Mouse (Mus musculus) lung, postnatal 4 days (tissue): ENCODE measurements around the gene Rnf181.

ENCODE experiments used
- DNase-seq, 2 experiments: peaks; one replicate each; pipeline ENCODE4 v3.0.0; 2021

The Rnf181 gene

DNA sequence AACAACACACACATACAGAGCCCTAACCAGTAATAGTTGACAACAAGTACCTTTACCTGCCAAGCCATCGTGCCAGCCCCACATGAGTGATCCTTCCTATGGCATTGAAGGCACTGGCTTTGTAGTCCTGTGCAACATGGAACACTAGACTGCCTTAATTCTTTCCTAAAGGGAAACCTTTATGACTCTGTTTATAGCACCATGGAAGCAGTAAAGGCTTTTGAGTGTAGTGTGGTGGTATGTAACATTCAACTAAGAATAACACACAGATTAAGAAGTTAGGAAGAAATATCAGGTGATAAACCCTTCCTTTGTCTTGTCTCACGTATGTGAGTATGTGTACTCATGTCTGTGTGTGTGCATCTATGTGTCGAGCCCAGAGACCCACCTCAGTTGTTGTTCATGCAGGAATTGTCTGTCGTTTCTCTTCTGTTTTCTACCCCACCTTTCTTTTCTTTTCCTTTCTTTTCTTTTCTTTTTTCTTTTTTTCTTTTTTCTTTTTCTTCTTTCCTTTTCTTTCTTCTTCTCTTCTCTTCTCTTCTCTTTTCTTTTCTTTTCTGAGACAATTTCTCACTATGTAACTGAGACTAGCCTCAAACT lies at the start of gene Rnf181:
Gene Rnf181 (minus strand): TSS at position 113 of the 600 bp plus-strand sequence.
- no peak for DNase-seq

DNA sequence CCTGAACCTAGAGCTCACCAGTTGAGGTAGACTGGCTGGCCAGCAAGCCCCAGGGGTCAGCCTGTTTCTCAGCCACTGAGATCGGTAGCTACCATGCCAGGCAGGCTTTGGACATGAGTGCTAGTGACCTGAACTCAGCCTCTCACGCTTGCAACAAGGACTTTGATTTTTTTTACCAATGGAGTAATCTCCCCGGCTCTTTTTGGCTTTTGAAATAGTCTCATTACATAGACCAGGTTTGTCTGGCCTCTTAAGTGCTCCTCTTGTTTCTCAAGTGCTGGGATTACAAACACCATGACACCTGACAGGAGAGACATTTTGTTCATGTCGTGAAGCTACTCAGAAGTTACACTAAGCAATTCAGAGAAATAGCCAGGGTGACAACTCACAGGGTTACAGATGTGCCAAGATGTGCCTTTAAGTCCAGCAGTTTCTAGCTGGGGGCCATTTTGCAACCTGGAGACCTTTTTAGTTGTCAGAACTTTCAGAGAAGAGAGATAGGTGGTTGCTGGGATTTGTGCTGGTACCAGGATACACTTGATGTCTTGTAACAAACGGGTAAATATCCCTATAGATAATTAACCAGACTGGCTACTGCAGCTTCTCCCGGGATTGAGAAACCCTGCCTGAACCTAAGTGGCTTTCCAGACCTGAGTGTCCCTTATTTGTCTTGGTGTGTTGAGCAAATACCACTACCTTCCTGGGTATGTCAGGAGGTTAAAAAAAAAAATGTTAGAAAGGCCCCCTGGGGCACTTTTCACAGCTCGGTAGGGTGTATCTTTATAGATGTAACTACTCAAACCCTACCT lies 49.4 kb upstream of the Rnf181 start:
- peak in 1 of 2 experiments; percentile 38 for DNase-seq

DNA sequence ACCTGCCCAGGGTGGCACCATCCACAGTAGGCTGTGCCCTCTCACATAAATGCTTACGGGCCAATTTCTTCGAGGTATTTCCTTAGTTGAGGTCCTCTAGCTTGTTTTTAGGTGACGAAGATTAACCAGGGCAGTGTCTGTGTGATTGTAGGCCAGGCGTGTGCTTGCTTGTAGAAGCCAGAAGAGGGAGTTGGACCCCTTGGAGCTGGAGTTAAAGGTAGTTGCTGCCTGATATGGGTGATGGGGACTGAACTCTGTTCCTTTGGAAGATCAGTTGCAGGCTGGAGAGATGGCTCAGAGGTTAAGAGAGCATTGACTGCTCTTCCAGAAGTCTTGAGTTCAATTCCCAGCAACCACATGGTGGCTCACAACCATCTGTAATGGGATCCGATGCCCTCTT lies 48.4 kb upstream of the Rnf181 start:
- no peak for DNase-seq

DNA sequence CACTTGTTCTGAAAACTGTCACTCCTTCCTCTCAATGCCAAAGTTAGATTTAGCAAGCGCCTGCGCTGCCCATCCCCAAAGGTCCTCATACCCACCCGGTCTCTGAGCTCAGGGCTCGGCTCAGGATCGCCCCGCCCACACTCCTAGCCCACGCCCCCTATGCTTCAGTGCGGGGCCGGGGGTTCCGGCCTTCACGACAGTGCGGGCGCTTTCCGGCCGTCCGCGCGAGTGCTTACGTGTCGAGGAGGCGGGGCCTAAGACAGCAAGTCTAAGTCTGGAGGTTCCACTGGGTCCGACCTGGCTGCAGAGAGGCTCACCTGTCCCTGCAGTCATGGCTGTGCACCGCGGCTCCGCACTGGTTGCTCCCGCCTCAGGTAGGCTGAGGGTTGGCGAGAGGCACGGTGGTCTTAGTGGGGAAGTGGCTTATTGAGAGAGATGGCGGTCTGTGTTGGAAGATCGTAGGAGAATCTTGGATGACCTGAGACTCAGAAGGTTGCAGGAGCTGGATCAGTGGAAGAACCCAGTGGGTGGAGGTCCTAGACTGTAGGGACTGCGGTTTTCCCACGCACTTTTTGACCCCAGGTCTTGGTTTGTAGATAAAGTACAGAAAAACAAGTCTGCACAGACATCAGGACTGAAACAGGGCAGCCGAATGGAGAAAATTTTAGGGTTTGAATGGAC lies 47.5 kb upstream of the Rnf181 start, which contains the start of gene Ggcx:
Gene Ggcx (plus strand): TSS at position 233 of the 681 bp plus-strand sequence.
- DNase-seq: peak; percentile 97

DNA sequence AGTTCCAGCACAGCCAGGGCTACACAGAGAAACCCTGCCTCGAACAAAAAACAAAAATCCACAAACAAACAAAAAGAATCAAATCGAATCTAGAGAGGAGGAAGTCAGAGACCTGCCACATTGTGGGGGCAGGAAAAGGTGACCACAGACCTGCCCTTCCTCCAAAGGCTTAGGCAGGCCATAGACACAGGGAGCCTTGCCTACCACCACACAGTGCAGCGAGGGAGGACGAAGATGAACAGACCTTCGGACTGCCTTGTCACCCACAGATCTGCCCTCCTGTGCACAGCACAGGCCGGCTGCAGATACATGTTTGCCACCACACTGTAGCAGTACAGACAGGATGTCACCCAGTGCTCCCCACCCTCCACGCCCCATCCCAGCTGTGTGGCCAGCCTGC lies 43.8 kb upstream of the Rnf181 start:
- peak in 1 of 2 experiments; percentile 14 for DNase-seq

DNA sequence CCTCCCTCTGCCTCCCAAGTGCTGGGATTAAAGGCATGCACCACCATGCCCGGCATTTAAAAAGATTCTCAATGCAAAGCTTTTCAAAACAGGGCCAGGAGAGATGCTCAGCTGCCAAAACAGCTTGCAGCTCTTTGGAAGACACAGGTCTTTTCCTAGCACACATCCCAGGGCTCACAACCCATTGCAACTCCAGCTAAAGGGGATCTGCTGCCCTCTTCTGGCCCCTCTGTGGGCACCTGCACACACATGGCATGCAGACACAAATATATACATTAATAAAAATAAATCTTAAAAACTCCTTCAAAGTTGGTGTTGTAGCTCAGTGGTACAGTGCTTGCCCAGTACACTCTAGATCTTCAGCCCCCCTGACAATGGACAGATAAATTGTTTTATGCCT lies 43.2 kb upstream of the Rnf181 start:
- DNase-seq: peak in 1 of 2 experiments; percentile 21

DNA sequence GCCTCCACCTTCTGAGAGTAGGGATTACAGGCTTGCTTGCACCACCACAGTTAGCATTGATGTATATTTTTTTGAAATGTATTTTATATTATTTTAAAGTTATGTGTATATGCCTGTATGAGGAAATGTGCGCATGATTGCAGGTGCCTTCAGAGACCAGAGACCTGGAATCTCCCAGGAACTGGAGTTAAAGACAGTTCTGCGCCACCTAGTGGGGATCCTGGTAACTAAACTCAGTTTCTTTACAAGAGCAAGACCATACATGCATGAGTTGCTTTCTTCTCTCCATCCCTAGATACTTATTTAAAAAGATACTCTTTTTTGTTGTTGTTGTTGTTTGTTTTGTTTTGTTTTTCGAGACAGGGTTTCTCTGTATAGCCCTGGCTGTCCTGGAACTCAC lies 42.8 kb upstream of the Rnf181 start:
- DNase-seq: peak; percentile 16 to 74

DNA sequence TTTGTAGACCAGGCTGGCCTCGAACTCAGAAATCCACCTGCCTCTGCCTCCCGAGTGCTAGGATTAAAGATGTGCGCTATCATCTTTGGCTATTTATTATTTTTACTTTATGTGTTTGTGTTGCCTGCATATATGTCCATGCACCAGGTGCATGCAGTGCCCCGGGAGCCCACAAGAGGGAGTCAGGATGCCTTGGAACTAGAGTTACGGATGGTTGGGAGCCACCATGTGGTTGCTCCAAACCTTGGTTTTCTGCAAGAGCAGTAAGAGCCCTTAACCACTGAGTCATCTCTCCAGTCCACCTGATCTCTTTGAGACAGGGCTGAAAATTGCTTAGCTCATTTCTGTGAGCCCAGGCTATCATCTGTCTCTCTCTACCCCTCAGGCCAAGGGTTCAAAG lies 40.4 kb upstream of the Rnf181 start:
- peak; percentile 82 to 88 for DNase-seq

DNA sequence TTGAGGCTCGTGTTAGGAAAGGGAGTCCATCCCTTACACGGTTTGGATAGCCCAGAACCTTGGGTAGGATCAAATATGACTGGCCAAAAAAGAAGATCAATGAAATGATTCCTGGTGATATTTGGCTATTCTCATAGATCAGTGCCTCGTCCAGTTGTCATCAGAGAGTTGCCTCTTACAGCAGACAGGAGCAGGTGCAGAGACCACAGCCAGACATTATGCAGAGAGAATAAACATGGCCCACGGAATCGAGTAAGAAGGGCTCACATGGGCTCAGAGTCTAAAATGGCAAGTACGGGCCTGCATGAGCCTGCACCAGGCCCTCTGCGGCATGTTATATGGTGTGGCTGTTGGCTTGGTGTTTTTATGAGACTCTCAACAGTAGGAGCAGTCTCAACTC lies 38.6 kb upstream of the Rnf181 start:
- no peak for DNase-seq

DNA sequence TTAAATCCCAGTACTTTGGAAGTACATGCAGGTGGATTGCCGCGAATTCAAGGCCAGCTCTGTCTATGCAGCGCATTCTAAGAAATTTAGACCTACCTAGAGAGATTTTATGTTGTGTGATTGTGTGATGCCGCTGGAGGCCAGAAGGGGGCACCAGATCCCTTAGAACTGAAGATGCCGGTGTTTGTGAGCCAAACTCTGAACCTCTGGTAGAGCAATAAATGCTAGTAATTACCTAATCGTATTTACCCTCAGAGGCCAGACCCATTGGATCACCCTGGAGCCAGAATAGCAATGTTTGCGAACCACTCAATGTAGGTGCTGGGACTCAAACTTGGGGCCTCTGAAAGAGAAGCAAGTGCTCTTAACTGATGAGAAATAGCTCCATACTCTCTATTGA lies 35.1 kb upstream of the Rnf181 start:
- peak; percentile 74 to 85 for DNase-seq

DNA sequence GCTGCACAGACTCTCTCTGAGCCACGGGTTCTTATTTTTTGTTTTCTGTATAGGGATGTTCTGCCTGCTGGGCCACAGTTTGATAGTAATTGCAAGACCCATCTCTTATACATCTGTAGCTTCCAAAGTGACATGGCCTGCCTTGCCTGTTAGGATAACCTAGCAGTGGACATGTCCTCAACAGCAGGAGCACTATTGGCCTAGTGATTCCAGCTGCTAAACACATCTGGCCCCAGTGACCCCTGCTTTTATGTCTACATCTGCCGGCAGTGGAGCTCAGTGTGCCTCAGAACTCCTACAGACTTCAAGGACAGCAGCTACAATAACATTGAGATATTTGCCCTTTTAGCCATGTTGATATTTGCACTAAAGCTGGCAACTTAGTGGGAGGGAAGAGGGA lies 33.2 kb upstream of the Rnf181 start:
- DNase-seq: no peak

DNA sequence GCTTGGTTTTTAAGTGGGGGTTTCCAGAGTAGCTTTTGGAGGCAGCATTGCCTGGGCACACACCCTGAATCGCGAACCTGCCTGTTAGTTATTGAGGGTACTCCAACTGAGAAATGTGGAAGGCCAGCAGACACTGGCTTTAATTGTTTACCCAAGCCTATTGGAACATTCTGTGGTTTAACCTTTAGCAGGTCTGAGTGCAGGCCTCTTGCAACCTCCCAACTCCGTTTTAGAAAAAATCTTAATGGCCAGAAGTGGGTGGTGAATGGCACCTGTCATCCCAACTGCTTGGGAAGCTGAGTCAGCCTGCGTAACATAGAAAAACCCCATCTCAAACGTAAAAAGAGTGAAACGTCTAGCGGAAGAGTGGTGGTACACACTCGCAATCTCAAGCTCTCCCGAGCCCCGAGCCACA lies 30.1 kb upstream of the Rnf181 start:
- peak; percentile 42 to 54 for DNase-seq

DNA sequence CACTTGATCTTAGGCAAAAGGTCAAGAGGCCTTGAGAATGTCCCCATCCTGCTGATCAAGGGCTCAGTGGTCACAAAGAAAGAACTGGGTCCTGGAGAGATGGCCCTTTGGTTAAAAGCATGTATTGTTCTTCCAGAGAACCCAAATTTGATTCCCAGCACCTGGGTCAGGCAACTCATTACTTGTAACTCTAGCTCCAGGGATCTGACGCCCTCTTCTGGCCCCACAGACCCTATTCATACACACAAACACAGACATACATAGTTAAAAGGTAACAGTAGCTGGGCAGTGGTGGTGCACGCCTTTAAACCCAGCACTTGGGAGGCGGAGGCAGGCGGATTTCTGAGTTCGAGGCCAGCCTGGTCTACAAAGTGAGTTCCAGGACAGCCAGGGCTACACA lies 25.6 kb upstream of the Rnf181 start:
- DNase-seq: no peak

DNA sequence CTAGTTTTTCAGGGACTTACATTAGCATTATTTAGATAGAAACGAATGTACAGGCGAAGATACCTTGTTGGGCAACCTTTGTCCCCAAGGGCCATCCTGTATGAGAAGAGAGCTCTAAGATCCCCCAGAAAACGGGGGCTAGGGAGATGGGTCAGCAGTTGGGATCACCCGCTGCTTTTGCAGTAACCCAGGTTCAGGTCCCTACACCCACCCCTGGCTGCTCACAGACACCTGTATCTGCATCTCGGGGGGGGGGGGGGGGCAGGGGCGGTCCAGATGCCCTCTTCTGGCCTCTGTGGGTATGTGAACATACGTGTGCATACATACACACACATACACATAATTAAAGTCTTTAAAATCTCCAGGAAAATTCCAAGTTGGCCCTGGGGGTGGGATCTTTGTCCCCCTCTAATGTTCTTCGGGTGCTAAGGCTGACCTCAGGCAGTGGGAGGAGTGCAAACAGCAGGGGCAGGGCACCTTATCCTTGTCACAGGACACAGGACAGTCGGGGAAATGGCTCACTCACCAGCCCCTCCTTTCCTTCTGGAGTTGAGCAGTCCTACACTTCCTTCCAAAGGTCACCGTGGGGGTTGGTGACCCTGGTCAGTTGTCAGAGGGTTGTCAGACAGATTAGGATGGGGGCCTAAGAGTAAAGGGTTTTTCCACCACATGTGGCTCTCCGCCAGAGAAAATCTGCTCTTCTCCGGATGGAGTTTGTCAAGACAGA lies 24.2 kb upstream of the Rnf181 start:
- DNase-seq: peak; percentile 73 to 86

DNA sequence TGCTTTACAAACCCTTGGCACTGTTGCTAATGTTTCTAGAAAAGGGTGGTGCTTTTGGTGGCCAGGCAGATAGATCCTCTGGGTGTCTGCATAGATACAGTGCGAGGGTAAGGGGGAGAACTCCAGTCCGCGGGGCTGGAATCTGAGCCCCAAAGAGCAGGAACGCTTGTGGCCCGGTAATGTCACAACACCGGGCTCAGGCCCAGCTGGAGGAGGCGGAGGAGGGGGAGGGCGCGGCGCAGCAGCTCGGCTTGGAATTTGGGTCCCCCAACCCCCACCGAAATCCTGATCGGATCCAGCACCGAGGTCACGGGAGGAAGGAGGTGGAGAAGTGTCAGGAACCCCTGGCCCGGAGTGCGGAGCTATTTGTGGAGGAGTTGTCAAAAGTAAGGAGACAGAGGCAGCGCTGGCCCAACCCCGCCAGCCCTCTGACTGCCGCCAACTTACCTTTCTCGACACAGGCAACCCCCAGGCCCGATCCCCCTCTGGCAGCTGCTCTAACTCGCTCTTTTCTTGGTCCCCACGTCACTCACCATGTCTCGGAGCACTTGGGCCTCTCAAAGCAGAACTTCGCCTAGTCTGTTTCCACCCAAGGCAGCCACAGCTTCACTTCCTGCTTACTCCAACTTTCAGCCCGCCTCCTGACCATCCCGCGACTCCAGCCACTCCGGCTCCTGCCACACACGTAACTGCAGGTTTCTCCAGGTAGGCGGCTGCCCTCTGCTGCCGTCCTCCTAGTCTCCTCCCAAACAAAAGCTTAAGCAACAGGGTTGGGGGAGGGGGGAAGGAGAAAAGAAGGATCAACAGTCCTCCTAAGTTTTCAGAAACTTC lies 23.4 kb upstream of the Rnf181 start, which contains the start of gene Vamp8:
Gene Vamp8 (minus strand): TSS at position 763 of the 831 bp plus-strand sequence.
- DNase-seq: peak; percentile 87 to 91

DNA sequence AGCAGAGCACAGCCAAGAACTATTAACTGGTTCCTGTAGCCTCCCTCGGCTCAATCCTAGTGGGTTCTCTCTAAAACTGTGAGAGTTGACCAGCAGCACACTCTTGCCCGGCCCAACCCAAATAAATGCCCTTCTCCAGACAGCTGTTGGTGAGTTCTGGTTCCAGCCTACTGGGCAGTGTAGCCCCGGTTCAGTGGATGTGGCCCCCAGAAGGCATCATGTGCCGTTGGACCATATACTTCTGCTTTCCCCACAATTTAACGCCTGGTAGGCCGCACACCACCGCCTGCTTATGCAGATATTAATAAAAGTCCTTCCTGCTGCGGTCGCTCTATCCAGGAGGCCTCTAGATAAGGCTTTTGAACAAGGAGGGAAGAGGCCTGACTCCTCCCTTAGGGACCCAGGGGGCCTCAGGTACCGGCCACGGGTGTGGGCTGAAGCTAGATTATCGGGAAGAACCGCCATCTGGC lies 22.8 kb upstream of the Rnf181 start:
- peak in 1 of 2 experiments; percentile 61 for DNase-seq

DNA sequence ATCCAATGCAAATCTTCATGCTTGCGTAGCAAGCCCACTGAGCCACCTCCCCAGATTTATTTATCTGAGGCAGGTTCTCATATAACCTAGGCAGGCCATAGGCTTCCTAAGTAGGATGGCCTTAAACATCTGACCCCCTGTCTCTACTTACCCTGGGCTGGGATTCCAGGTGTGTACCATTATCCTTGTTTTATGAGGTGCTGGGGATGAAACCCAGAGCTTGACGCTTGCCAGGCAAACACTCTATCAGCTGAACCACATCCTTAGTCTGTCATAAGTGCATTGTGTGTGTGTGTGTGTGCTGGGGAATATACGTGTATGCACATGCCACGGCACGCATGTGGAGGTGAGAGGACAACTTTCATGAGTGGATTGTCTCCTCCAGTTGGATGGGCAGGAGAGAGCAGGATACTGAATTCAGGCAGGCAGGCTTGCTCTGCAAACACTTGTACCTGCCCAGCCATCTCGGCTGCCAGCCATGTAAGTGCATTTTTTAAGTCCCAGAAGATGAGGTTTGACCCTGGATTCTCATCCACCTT lies 22.1 kb upstream of the Rnf181 start:
- no peak for DNase-seq

DNA sequence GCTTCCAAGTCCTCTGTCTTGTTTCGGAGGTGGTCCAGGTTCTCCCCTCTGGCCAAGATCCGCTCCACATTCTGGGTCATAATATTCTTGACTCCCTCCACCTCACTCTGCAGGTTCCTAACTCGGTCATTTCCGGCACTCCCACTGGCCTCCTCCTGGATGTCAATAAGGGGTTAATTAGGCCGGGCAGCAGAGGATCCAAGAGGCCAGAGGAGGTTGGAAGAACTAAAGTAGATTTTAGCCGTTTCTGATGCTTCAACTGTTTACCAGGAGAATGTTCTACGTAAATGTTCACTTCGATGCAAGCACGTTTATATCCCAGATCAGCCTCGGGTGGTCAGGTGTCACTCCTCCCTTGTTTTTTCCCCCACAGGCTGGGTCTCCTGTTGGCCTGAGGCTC lies 21.5 kb upstream of the Rnf181 start:
- DNase-seq: no peak

DNA sequence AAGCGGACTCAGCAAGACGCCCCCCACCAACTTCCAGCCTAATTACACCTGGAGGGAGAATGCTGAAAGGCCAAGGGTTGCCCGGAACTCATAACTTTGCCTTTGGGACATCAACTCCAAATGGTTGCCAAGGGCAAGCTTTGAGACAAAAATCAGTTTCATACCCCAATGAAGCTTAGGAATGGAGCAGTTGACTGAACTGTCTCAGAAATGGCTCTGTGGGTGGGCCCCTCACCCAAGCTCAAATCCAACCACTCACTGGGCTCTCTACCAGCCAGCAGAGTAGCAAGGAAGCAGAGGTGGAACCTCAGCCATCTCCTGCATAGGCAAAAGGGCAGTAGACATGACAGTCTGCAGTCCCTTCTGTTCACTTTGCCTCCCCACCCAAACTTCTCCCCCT lies 21.1 kb upstream of the Rnf181 start:
- no peak for DNase-seq

DNA sequence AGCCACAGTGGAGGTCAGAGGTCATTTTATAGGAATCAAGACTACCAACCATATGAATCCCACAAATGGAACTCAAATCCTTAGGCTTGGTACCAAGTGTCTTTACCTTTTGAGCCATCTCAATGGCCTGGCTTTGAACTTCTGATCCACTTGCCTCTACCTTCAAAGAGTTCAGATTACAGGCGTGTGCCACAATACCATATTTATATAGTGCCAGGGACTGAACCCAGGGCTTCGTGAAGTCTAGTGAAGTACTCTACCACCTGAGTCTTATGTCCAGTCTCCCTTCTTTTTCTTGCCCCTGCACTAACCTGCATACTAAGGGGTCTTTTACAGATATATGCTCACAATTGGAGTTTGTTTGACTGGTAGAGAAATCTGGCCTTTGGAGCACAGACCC lies 19.8 kb upstream of the Rnf181 start:
- no peak for DNase-seq

DNA sequence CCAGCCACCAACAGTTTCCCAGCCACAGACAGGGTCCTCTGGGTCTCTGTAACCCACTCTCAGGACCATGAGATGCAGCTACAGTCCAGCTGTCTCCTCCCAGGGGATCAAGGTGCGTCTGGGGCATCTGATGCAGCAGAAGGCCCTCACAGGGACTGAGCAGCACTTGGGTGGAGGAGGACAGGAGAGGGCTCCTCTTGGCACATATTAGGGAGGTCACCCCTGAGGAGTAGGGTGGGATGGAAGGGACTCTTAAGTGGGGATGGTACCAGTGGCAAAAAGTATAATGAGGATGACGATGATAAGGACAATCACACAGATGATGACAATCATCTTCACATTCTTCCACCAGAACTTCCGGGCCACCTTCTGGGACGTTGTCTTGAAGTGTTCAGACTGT lies 18.5 kb upstream of the Rnf181 start:
- DNase-seq: no peak

DNA sequence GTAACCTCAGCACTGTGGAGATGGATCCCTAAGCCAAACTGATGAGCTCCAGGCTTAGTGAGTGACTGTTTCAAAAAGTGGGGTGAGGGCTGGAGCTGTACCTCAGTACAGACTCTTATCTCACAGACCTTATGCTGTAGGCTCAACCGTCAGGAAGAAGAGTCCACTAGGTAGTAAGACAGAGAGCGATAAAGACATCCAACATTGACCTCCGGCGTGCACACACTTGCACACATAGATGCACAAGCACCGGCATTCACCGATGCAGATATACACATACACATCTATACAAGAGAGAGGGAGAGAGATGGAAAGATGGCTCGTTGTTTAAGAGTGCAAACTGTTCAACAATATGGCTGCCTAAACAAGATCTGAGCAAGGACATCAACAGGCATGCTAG lies 17.2 kb upstream of the Rnf181 start:
- DNase-seq: no peak
